Mouse (Mus musculus): ENCODE measurements around the gene Bin2. TPM values are rescaled to one million over a fixed set of nuclear protein-coding genes. Genes with fewer than 3 reads are reported as not detected.
A peak's percentile ranks its signal among the peaks of the same experiment; 100 is the strongest.
"Not testable (repeated sequence)": the region's sequence is repeated elsewhere in the genome, so short reads cannot be mapped to it uniquely, and the experiment has no call there.

The Bin2 gene
- total RNA-seq, 2 experiments from 2014 or later: 4.0 to 4.8 TPM

GRCm38 (mm10) chr15:100622164-100622563, 47.2 kb downstream of the Bin2 start:
- DNase-seq (ENCODE audit: low spot score in 2 of 2): no peak

DNA sequence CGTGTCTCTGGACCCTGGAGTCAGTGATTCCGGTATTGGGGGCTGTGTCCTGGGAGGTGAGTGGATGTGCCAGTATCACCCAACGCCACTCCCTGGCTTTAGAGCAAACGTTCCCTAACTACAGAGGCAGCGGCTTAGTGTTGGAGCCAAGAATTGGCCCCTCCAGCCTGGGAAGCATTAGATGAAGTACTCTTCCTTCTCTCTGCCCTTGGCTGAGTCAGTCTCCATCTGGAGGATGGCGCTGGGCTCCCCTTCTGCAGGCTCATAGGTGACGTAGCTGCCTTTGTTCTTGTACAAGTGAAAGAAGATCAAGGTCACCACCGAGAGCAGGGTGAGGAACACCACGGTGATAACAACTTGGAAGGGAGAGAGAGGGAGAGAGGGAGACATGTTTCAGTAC, 47.7 kb downstream of the Bin2 start:
- not testable (repeated sequence) for DNase-seq (ENCODE audit: low spot score in 2 of 2)

- DNase-seq (ENCODE audit: low spot score in 2 of 2): no peak
Measured at GRCm38 (mm10) chr15:100619200-100619599, 50.2 kb downstream of the Bin2 start.

DNA sequence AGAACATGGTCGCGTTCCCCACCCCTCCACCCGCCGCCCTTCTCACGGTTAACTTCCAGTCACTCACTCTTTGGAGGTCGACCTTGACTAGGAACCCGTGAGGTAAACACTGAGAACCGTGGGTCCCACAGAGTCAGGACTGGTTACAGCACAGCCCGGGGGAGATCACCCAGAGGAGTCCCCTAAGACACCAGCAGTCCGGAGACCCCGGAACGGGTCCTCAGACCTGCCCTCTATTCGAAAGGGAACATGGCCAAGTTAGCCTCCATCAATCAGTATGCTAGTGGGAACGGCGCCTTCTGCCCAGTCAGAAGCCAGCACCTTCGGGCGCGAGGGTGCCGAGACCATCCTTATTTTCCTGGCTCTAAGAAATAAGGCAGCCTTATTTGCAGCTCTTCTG, 53.1 kb downstream of the Bin2 start:
- no peak for DNase-seq (ENCODE audit: low spot score in 2 of 2)

DNA sequence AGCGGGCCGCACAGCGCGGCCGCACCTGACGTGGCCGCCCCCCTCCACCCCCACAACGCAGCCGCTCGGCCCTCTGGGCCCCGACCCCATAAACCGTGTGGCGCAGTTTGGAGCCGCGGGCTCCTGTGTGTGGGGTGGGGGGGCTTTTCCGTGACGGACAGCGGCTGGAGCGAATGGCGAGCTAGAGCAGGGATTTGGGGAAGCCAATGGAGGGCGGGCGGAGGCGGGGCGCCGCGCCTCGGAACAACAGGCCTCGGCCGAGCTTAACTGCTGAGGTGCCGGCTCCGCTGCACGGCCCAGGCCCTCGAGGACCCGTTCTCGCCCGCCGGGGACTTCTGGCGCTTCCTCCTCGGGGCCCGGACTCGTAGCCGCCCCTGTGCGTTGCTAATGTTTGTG, 53.5 kb downstream of the Bin2 start:
- peak; percentile 87 to 90 for DNase-seq (ENCODE audit: low spot score in 2 of 2)

- peak; percentile 96 to 99 for DNase-seq (ENCODE audit: low spot score in 2 of 2)
Measured at GRCm38 (mm10) chr15:100614996-100615824, 54.1 kb downstream of the Bin2 start, which contains the start of gene Dazap2. Dazap2 (plus strand) TSS chr15:100615349.

DNA sequence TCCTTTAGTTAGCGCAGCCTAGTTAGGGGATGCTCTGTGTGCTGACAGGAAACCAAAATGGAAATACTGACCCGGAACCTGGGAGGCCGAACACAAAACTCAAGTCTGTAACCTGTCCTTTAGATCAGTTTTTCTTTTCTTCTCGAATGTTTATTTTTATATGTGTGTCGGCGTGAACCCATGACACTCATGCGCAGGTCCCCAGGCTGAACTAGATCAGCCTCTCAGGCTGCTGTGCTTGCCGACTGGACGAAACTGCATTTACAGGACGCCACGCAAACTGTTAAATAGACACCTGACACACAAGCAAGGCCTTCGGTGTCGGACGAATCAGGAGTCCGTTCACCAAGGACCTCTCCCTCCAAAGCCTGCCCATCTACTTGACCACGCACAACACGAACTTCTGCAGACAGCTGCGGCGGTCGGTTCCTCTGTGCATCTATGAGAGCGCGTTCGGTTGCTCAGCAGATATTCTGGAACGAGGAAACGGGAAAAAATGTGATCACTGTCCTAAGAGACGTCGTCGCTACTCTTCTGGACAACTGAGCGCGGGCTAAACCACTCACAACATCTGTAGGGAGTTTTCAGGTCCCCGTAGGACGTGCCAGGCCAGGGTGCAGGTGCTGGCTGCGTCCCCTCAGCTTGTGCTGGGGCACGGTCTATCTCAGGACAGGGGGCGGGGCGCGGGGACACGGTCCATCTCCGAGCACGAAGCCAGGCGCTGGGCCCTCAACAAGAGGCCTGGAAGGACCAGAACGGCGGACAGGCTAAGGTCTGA, 54.9 kb downstream of the Bin2 start:
- peak; percentile 33 to 45 for DNase-seq (ENCODE audit: low spot score in 2 of 2)

DNA sequence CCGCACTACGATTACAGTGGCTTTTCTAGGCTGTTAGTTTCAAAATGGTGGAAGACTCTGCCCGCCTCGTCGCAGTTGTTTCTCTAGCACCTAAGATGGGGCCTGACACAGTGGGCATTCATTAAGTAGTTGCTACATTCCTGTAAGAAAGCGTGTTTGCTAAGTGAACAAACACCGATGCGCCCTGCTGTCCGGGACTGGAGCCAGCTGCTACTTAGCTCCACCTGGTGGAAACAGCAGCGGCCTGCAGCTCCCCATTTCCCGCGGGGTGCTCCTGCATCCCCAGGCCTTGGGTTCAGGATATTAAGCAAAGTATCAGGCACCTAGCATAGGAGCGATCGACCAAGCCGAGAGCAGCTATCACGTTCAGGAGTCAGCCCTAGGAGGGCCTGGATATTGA, 55.8 kb downstream of the Bin2 start:
- DNase-seq (ENCODE audit: low spot score in 2 of 2): peak; percentile 47 to 62

- DNase-seq (ENCODE audit: low spot score in 2 of 2): no peak
Measured at GRCm38 (mm10) chr15:100612432-100612831, 56.9 kb downstream of the Bin2 start.

DNA sequence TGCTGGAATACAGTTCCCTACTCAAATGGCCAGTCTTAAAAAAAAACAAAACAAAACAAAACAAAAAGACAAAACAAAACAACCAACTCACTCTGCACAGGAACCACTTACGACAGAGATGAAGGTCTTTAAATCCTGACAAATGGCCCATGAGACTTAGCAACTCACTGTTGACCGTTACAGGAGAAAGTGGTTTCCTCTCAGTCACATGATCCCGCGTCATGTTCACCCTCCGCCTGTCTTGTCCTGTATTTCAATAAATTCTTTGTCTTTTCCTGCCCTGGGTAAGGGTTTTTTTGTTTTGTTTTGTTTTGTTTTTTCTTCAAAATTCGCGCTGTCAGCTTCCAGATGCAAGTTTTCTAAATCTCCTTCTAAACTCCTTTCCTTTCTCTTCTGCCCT, 57.4 kb downstream of the Bin2 start:
- no peak for DNase-seq (ENCODE audit: low spot score in 2 of 2)

DNA sequence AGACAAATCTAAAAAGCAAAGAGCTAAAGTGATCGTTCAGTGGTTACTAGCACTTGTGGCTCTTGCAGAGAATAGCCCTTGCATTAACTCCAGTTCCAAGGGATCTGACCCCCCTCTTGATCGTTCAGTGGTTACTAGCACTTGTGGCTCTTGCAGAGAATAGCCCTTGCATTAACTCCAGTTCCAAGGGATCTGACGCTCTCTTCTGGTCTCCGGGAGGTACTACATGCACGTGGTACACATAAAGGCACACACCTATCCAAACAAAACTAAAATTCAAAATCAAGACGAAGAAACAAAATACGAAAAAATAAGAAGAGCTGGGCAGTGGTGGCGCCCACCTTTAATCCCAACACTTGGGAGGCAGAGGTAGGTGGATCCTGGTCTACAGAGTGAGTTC, 62.7 kb downstream of the Bin2 start:
- not testable (repeated sequence) for DNase-seq (ENCODE audit: low spot score in 2 of 2)

DNA sequence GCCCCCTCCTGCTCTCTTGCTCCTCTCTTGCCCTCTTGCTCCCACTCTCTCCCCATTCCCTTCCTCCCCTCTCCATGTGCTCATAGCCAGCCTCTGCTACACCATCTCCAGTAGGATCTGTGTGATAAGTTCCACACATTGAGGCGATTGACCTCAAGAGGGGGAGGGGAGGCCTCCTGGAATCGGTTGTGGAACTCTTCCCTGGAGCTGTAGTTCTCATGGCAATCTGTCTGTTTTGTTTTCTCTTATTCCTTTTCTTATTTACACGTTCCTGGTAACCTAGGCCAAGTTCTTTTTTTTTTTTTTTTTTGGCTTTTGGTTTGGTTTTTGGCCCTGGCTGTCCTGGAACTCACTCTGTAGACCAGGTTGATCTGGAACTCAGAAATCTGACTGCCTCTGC, 67.7 kb downstream of the Bin2 start:
- DNase-seq (ENCODE audit: low spot score in 2 of 2): no peak

DNA sequence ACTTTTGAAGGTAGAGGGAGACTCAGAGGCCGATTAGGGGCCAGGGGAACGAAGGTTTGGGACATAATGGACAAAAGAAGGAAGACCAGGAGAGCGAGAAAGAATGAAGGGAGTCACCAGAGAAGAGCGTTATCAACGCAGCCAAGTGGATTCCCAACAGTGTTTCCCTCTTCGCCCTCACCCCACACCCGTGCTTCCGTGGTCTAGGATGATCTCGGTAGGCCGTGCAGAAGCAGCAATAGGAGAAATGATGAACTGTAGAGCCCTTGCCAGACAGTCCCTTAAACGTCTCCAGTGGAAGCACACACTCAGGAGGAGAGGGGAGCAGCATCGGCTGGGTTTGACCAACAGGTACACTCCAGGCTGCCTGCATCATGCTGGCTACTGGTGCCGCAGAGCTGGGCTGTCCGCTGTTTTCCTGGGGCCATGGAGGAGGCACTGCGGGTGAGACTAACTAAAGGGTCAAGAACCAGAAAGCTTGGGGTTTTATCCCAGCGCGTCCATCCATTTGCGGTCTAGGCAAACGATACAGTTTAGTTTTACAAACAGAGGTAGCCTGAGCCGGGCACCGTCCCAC, 68.6 kb downstream of the Bin2 start:
- no peak for DNase-seq (ENCODE audit: low spot score in 2 of 2)

- peak; percentile 52 to 62 for DNase-seq (ENCODE audit: low spot score in 2 of 2)
Measured at GRCm38 (mm10) chr15:100600047-100600695, 69.2 kb downstream of the Bin2 start.

GRCm38 (mm10) chr15:100599276-100600046, 69.9 kb downstream of the Bin2 start, which contains the start of gene Pou6f1:
Pou6f1 (minus strand) TSS chr15:100599984.
- no peak for DNase-seq (ENCODE audit: low spot score in 2 of 2)

- no peak for DNase-seq (ENCODE audit: low spot score in 2 of 2)
Measured at GRCm38 (mm10) chr15:100598883-100599275, 70.5 kb downstream of the Bin2 start.

GRCm38 (mm10) chr15:100598287-100598882, 71.0 kb downstream of the Bin2 start:
- no peak for DNase-seq (ENCODE audit: low spot score in 2 of 2)

DNA sequence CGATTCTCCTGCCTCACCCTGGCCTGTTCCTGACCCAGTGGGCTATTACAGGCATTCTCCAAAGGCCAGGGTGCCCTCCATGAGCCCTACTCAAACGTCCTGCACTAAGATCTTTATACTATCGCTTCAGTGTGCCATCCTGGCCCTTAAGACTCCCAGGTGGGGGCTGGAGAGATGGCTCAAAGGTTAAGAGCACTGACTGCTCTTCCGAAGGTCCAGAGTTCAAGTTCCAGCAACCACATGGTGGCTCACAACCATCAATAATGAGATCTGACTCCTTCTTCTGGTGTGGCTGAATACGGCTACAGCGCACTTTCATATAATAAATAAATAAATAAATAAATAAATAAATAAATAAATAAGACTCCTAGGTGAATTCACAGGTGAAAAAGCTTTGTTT, 76.5 kb downstream of the Bin2 start:
- no peak for DNase-seq (ENCODE audit: low spot score in 2 of 2)
